Mouse (Mus musculus) heart, postnatal 14 days (tissue): ENCODE data around the gene Gm21093. TPM values are rescaled to one million over a fixed set of nuclear protein-coding genes. Genes with fewer than 3 reads are reported as not detected.
"Not testable (repeated sequence)": the region's sequence is repeated elsewhere in the genome, so short reads cannot be mapped to it uniquely, and the experiment has no call there.

Experiments used
- DNase-seq, 2 experiments: peaks; one replicate each; pipeline ENCODE4 v3.0.0; 2021 to 2022
- intact Hi-C: fragments of 180-260 bp; cut with DNase I; formaldehyde crosslinking; loops from one replicate; pipeline ENCODE4 v1.15.1; 2025
- long read RNA-seq, 2 experiments: library from polyadenylated mRNA; stranded (forward); transcript quantifications; one replicate each; pipeline ENCODE4 v2.0.0; 2021
- total RNA-seq, 2 experiments: library from RNA; stranded (reverse); gene quantifications; 2 replicates each; pipeline ENCODE4 v1.2.3; 2021

Gm21093 gene
- total RNA-seq = not detected
- long read RNA-seq, experiment 1 = 0 reads
- long read RNA-seq, experiment 2 = 0 reads

GRCm38 (mm10) chr4:42034626-42035025, at the start of gene Gm21093:
TSS of gene Gm21093 (minus strand) at chr4:42034726.
- intact Hi-C loops, DNase-seq: not testable (repeated sequence)

Other genes with a start within 250 kb of the Gm21093 start
- gene Gm21541, start 131.1 kb downstream of the Gm21093 start, total RNA-seq = not detected
- gene Gm20878, start 93.2 kb downstream of the Gm21093 start, total RNA-seq = under 1 TPM; 0.65 to 0.80 TPM
- not detected for gene Fam205a4, start 68.7 kb downstream of the Gm21093 start, total RNA-seq
- not detected for gene Gm3893, start 56.5 kb upstream of the Gm21093 start, total RNA-seq
- 10 to 100 TPM; 22.7 to 23.8 TPM for gene Gm13304, start 80.1 kb upstream of the Gm21093 start, total RNA-seq
- gene Gm13306, start 118.7 kb upstream of the Gm21093 start, total RNA-seq = not detected
- under 1 TPM; 0.44 to 0.88 TPM for gene Gm13305, start 133.9 kb upstream of the Gm21093 start, total RNA-seq
- gene Gm10600, start 205.9 kb upstream of the Gm21093 start, total RNA-seq = under 1 TPM; 0.15 to 0.19 TPM
- gene Ccl21b, start 221.0 kb upstream of the Gm21093 start, total RNA-seq = not detected